Mouse (Mus musculus): Measurements from ENCODE around the gene Slk. TPM values are rescaled to one million over a fixed set of nuclear protein-coding genes. Genes with fewer than 3 reads are reported as not detected.

Slk gene
- polyA plus RNA-seq (2015; fragmentation: Nextera tagmentation; extraction: Ambion mirVana), result 14.6 and 17.2 TPM in 2 replicates

DNA sequence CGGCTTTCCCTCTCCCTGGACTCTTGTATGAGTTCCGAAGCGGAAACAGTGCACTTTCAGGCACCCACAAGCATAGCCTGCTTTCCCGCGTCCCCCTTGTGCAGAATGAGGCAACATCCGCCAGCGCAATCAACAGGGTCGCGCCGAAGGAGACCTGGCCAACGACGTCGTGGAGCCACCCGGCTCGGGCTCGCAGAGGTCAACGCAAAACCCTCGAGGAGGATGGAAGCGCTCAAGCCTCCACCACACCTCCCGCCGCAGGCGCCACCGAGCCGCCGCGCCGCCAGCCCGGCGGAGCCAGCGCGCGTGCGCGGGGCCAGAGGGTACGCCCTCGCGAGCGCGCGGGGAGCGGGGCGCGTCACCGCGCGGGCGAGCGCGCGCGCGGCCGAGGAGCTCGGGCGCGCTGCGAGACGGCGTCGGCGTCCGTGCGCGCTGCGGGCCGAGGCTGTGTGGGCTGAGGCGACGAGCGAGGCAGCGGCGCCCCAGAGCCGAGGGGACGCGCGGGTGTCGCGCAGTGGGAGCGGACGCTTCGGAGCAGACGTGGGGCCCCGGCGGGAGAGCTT is at the start of gene Slk:
Slk (plus strand) TSS at position 454 of the 563 bp plus-strand sequence.
- Histone ChIP-seq H3K36me3 (ENCODE audit: insufficient read depth, low read length) (no peaks in the 10 kb centered on the region), H3K4me1 (ENCODE audit: insufficient read depth, low read depth, low read length) (peaks cover 9% of the 10 kb centered on the region), H3K4me3 (ENCODE audit: low read depth, low read length) (peak within 1 kb of the TSS; percentile 89), H3K4me2 (replicated peaks; ENCODE audit: low read depth, low read length) (peak within 1 kb of the TSS; percentile 72), H3K27ac (ENCODE audit: low read length) (peak within 1 kb of the TSS; percentile 99), H3K9me3 (ENCODE audit: low read length) (no peaks in the 10 kb centered on the region), H3K27me3 (replicated peaks; ENCODE audit: insufficient read depth, low read length) (no peaks in the 10 kb centered on the region), H3K9ac (replicated peaks; ENCODE audit: low read depth) (peak within 1 kb of the TSS; percentile 93)
- TF ChIP-seq CTCF (IDR thresholded peaks at IDR 0.05) (no peak), EP300 (IDR thresholded peaks at IDR 0.05) (peak; percentile 12; the same call in 1 of the 2 replicates)
- DNase-seq (ENCODE audit: low spot score), result peak; percentile 91
- WGBS, result under 1% methylated on average over 53 of the region's 83 CpGs
- peak; percentile 92 for ATAC-seq

GRCm38 (mm10) chr19:47531309-47531708 is 48.2 kb upstream of the Slk start:
- Histone ChIP-seq H3K36me3 (ENCODE audit: insufficient read depth, low read length) (0 out of 2 replicates have a peak, but pooled peaks cover 4% of the 10 kb centered on the region), H3K9ac (replicated peaks; ENCODE audit: low read depth) (no peak overlapping the region)
- WGBS, result 78% methylated on average over 5 of the region's 5 CpGs

DNA sequence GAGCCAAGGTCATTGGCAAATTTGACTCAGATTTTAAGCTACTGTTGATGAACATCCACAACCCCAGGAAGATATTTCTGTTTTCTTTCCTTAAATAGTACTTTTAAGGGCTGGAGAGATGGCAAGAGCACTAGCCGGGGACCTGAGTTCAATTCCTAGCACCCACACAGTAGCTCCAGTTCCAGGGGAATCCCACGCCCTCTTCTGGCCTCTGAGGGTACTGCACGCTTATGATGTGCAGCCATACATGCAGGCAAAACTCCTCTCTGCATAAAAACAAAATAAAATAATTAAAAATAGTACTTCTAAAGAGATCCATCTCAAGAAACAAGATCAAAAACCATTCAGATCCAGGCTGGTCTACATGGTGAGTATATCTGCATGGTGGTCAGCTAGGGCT is 47.0 kb upstream of the Slk start:
- Histone ChIP-seq H3K9me3 (ENCODE audit: low read length) (no peaks in the 10 kb centered on the region), H3K4me3 (ENCODE audit: low read depth, low read length) (no peak overlapping the region), H3K27me3 (replicated peaks; ENCODE audit: insufficient read depth, low read length) (no peaks in the 10 kb centered on the region), H3K4me1 (ENCODE audit: insufficient read depth, low read depth, low read length) (peaks cover 8% of the 10 kb centered on the region; the same call in 1 of the 2 replicates), H3K36me3 (ENCODE audit: insufficient read depth, low read length) (0 out of 2 replicates have a peak, but pooled peaks cover 4% of the 10 kb centered on the region), H3K9ac (replicated peaks; ENCODE audit: low read depth) (no peak overlapping the region), H3K27ac (ENCODE audit: low read length) (no peak overlapping the region), H3K4me2 (replicated peaks; ENCODE audit: low read depth, low read length) (no peak overlapping the region)
- peak; percentile 53 for TF ChIP-seq CTCF (IDR thresholded peaks at IDR 0.05)
- TF ChIP-seq EP300 (IDR thresholded peaks at IDR 0.05), result no peak
- DNase-seq (ENCODE audit: low spot score) (no peak), ATAC-seq (no peak)
- WGBS, result 88% methylated on average over 3 of the region's 3 CpGs

More at GRCm38 (mm10) chr19:47531309-47531708, 48.2 kb upstream of the Slk start:
- Histone ChIP-seq H3K4me2 (replicated peaks; ENCODE audit: low read depth, low read length) (no peak overlapping the region), H3K27ac (ENCODE audit: low read length) (no peak overlapping the region), H3K4me3 (ENCODE audit: low read depth, low read length) (no peak overlapping the region), H3K9me3 (ENCODE audit: low read length) (no peaks in the 10 kb centered on the region), H3K4me1 (ENCODE audit: insufficient read depth, low read depth, low read length) (peaks cover 4% of the 10 kb centered on the region; the same call in 1 of the 2 replicates), H3K27me3 (replicated peaks; ENCODE audit: insufficient read depth, low read length) (no peaks in the 10 kb centered on the region)
- TF ChIP-seq CTCF (IDR thresholded peaks at IDR 0.05) (no peak), EP300 (IDR thresholded peaks at IDR 0.05) (no peak)
- peak; percentile 32; the same call in 1 of the 2 replicates for ATAC-seq
- DNase-seq (ENCODE audit: low spot score), result peak; percentile 33

DNA sequence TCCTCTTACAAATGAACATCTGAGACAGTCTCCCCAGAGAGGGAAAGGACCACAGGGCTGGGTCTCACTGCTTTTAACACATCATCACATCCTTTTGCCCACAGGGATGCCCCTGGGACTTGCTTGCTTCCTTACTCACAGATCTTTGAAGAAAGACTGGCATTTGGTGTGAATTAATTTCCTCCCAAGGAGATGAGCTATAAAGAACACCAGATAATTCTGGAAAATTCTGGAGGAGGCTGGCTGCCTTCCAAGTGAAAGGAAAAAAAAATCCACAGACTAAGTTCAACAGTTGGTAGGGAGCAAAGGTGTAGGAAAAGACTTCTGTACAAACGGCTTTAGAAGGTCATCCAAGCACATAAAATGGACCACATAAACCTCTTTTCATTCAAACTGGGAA is 45.3 kb upstream of the Slk start:
- Histone ChIP-seq H3K9ac (replicated peaks; ENCODE audit: low read depth) (no peak overlapping the region), H3K9me3 (ENCODE audit: low read length) (no peaks in the 10 kb centered on the region), H3K4me2 (replicated peaks; ENCODE audit: low read depth, low read length) (no peak overlapping the region), H3K4me3 (ENCODE audit: low read depth, low read length) (no peak overlapping the region), H3K4me1 (ENCODE audit: insufficient read depth, low read depth, low read length) (peaks cover 18% of the 10 kb centered on the region; the same call in 1 of the 2 replicates), H3K27me3 (replicated peaks; ENCODE audit: insufficient read depth, low read length) (no peaks in the 10 kb centered on the region), H3K27ac (ENCODE audit: low read length) (no peak overlapping the region), H3K36me3 (ENCODE audit: insufficient read depth, low read length) (0 out of 2 replicates have a peak, but pooled peaks cover 4% of the 10 kb centered on the region)
- DNase-seq (ENCODE audit: low spot score) (no peak), ATAC-seq (no peak)
- 48% methylated on average over 1 of the region's 1 CpGs for WGBS
- TF ChIP-seq EP300 (IDR thresholded peaks at IDR 0.05), result no peak
- TF ChIP-seq CTCF (IDR thresholded peaks at IDR 0.05), result no peak

- WGBS, result 1% methylated on average over 39 of the region's 39 CpGs
- Histone ChIP-seq H3K9me3 (ENCODE audit: low read length) (no peaks in the 10 kb centered on the region), H3K36me3 (ENCODE audit: insufficient read depth, low read length) (0 out of 2 replicates have a peak, but pooled peaks cover 4% of the 10 kb centered on the region), H3K9ac (replicated peaks; ENCODE audit: low read depth) (peak overlapping the region; percentile 65), H3K4me2 (replicated peaks; ENCODE audit: low read depth, low read length) (peak overlapping the region; percentile 64), H3K27me3 (replicated peaks; ENCODE audit: insufficient read depth, low read length) (no peaks in the 10 kb centered on the region), H3K27ac (ENCODE audit: low read length) (peak overlapping the region; percentile 95), H3K4me3 (ENCODE audit: low read depth, low read length) (peak overlapping the region; percentile 48), H3K4me1 (ENCODE audit: insufficient read depth, low read depth, low read length) (peaks cover 18% of the 10 kb centered on the region; the same call in 1 of the 2 replicates)
- ATAC-seq (peak; percentile 93), DNase-seq (ENCODE audit: low spot score) (peak; percentile 100)
- TF ChIP-seq EP300 (IDR thresholded peaks at IDR 0.05), result no peak
- no peak for TF ChIP-seq CTCF (IDR thresholded peaks at IDR 0.05)
Observed at GRCm38 (mm10) chr19:47536521-47537299, 42.8 kb upstream of the Slk start.

- no peaks in the 10 kb centered on the region for H3K27me3 ChIP-seq (replicated peaks; ENCODE audit: insufficient read depth, low read length)
- no peaks in the 10 kb centered on the region for H3K9me3 ChIP-seq (ENCODE audit: low read length)
- H3K27ac ChIP-seq (ENCODE audit: low read length), result peak within 1 kb of the TSS; percentile 95
- DNase-seq (ENCODE audit: low spot score) (peak; percentile 75), ATAC-seq (peak; percentile 63)
- H3K36me3 ChIP-seq (ENCODE audit: insufficient read depth, low read length), result 0 out of 2 replicates have a peak, but pooled peaks cover 4% of the 10 kb centered on the region
- peak within 1 kb of the TSS; percentile 64 for H3K4me2 ChIP-seq (replicated peaks; ENCODE audit: low read depth, low read length)
- peak within 1 kb of the TSS; percentile 65 for H3K9ac ChIP-seq (replicated peaks; ENCODE audit: low read depth)
- peak within 1 kb of the TSS; percentile 48 for H3K4me3 ChIP-seq (ENCODE audit: low read depth, low read length)
- under 1% methylated on average over 10 of the region's 10 CpGs for WGBS
- peaks cover 18% of the 10 kb centered on the region; the same call in 1 of the 2 replicates for H3K4me1 ChIP-seq (ENCODE audit: insufficient read depth, low read depth, low read length)
- TF ChIP-seq CTCF (IDR thresholded peaks at IDR 0.05), result no peak
- peak; percentile 79 for TF ChIP-seq EP300 (IDR thresholded peaks at IDR 0.05)
Observed at GRCm38 (mm10) chr19:47537300-47537792, 42.1 kb upstream of the Slk start, which contains the start of gene Stn1. Stn1 (minus strand) TSS chr19:47537507.

All from lung, postnatal 0 days (tissue).